Mouse (Mus musculus) E14TG2a.4 (cell line): Measurements from ENCODE around the gene Slc2a9.

Experiments
- H3K27me3 ChIP-seq: 2 replicates; pipeline ENCODE4 v1.6.1; 2014; ENCODE audit warnings: low read length, control low read depth; ENCODE audit not compliant: insufficient read depth
- H3K36me3 ChIP-seq: 2 replicates; pipeline ENCODE4 v1.6.1; 2014; ENCODE audit warnings: low read length, control low read depth; ENCODE audit not compliant: insufficient read depth
- H3K4me1 ChIP-seq: replicated peaks from 2 replicates; pipeline ENCODE4 v1.6.1; 2014; ENCODE audit warnings: low read depth, low read length, control low read depth
- H3K4me3 ChIP-seq: replicated peaks from 2 replicates; pipeline ENCODE4 v1.5.1; 2014; ENCODE audit warnings: mild to moderate bottlenecking, low read length
- H3K9me3 ChIP-seq: 2 replicates; pipeline ENCODE4 v1.6.1; 2014; ENCODE audit warnings: low read length, control low read depth
- CTCF ChIP-seq: conservative IDR thresholded peaks from 2 replicates; pipeline ENCODE4 v1.5.1; 2014; ENCODE audit warnings: low read length
- NANOG ChIP-seq: IDR thresholded peaks from 2 replicates; pipeline ENCODE4 v1.6.1; 2014; ENCODE audit warnings: borderline replicate concordance, low read length, mixed read lengths
- POU5F1 ChIP-seq: IDR thresholded peaks from 2 replicates; pipeline ENCODE4 v1.6.1; 2014; ENCODE audit warnings: low read length, borderline replicate concordance

The Slc2a9 gene

GRCm38 (mm10) chr5:38366650-38367470, 136.1 kb downstream of the Slc2a9 start:
- Histone ChIP-seq H3K9me3 (no peaks in the 10 kb centered on the region), H3K4me3 (peak overlapping the region; percentile 52), H3K36me3 (no peaks in the 10 kb centered on the region), H3K27me3 (peaks cover 31% of the 10 kb centered on the region), H3K4me1 (peaks cover 19% of the 10 kb centered on the region)
- TF ChIP-seq POU5F1 (no peak), NANOG (no peak), CTCF (no peak)

GRCm38 (mm10) chr5:38365521-38365920, 137.4 kb downstream of the Slc2a9 start:
- TF ChIP-seq NANOG (no peak), POU5F1 (no peak), CTCF (no peak)

DNA sequence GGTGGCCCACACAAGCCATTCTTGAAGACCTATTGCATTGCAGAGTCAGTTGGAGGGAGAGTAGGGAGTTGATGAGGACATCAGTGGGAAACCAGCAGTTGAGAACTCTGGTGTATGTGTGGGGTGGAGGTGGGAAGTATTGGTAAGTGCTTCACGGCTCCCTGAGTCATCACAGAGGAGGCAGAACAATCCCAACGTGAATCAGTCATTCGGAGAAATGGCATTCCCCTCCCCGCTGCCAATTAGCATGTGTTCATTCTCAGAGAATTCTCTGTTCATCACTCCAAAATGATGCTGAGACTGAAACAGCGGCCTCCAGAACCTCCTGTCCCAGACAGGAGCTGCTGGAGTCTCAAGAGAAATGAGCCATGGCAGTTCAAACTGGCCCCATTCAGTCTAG, 138.5 kb downstream of the Slc2a9 start:
- no peak for TF ChIP-seq CTCF
- TF ChIP-seq POU5F1 = no peak
- no peak for TF ChIP-seq NANOG
- H3K9me3 ChIP-seq = no peaks in the 10 kb centered on the region

More at GRCm38 (mm10) chr5:38365521-38365920, 137.4 kb downstream of the Slc2a9 start:
- Histone ChIP-seq H3K4me1 (peaks cover 19% of the 10 kb centered on the region), H3K4me3 (no peak overlapping the region), H3K36me3 (no peaks in the 10 kb centered on the region), H3K27me3 (peaks cover 31% of the 10 kb centered on the region), H3K9me3 (no peaks in the 10 kb centered on the region)

GRCm38 (mm10) chr5:38359716-38360115, 143.2 kb downstream of the Slc2a9 start:
- no peaks in the 10 kb centered on the region for H3K4me1 ChIP-seq
- no peak overlapping the region for H3K4me3 ChIP-seq
- no peaks in the 10 kb centered on the region for H3K9me3 ChIP-seq
- H3K27me3 ChIP-seq = peaks cover 16% of the 10 kb centered on the region
- H3K36me3 ChIP-seq = no peaks in the 10 kb centered on the region
- no peak for TF ChIP-seq POU5F1
- no peak for TF ChIP-seq NANOG
- no peak for TF ChIP-seq CTCF

More for the DNA sequence above, 138.5 kb downstream of the Slc2a9 start:
- no peaks in the 10 kb centered on the region for H3K36me3 ChIP-seq
- peaks cover 19% of the 10 kb centered on the region for H3K4me1 ChIP-seq
- no peak overlapping the region for H3K4me3 ChIP-seq
- peaks cover 31% of the 10 kb centered on the region for H3K27me3 ChIP-seq

DNA sequence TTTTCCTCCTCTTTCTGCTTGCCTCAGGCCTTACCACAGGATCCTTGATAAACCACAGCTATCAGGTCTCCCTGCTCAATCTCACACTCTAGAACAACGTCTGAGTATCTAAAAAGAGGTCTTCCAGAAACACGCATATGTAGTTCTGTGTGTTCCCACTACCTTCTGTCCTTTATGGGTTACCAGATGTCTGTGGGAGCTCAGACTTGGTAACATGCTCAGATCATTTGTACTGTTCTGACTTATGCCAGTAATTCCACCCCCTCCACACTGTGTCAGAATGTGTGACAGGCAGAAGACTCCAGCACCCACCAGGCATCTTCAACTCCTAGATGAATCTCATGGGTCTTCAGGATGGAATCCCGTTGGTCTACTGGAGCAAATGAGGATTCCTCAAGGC, 146.0 kb downstream of the Slc2a9 start:
- no peaks in the 10 kb centered on the region for H3K4me1 ChIP-seq
- no peaks in the 10 kb centered on the region for H3K27me3 ChIP-seq
- H3K4me3 ChIP-seq = no peak overlapping the region
- TF ChIP-seq NANOG (no peak), CTCF (no peak), POU5F1 (no peak)
- H3K9me3 ChIP-seq = no peaks in the 10 kb centered on the region
- H3K36me3 ChIP-seq = no peaks in the 10 kb centered on the region

GRCm38 (mm10) chr5:38350351-38350929, 152.5 kb downstream of the Slc2a9 start:
- Histone ChIP-seq H3K27me3 (peaks cover 12% of the 10 kb centered on the region), H3K36me3 (no peaks in the 10 kb centered on the region), H3K4me3 (no peak overlapping the region), H3K4me1 (no peaks in the 10 kb centered on the region), H3K9me3 (no peaks in the 10 kb centered on the region)
- TF ChIP-seq CTCF (no peak), NANOG (no peak), POU5F1 (no peak)

DNA sequence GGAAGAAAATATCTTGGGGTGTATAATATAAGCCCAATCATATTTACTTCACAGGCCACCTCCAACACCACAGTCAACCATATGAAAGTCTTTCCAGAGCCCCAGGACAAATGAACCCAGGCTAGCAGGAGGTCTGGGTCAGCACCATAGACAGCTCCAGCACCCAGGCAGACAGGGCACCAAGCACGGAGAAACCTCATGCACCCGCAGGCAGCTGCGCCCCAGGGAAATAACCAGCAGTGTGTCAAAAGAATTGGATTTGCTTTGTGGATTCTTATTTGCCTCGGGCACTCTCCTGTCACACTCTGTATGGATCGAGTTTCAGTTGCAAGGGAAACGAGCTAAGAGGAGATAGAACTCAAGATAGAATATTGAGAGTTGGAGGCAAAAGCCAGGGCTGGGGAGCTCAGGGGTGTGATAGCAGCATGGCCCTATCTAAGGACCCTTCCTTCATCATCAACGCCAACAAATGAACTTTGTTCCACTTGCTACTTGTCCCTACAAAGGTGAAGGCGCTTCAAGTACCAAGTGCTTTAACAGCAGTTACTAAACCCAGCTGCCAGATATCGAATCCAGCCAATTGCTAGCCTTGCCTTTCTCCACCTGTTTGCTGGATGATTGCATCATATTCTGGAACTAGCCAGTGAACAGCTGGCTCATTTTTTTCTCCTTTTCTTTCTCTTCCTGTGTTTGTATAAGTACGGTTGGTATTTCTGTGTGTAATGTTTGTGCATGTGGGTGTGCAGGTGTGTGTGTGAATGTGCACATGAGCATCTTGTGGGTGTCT, 156.1 kb downstream of the Slc2a9 start:
- no peak overlapping the region for H3K4me3 ChIP-seq
- no peaks in the 10 kb centered on the region for H3K9me3 ChIP-seq
- no peak for TF ChIP-seq NANOG
- no peak for TF ChIP-seq CTCF

GRCm38 (mm10) chr5:38343101-38343500, 159.8 kb downstream of the Slc2a9 start:
- H3K27me3 ChIP-seq = peaks cover 7% of the 10 kb centered on the region
- TF ChIP-seq NANOG = no peak
- no peak for TF ChIP-seq CTCF
- TF ChIP-seq POU5F1 = no peak
- no peaks in the 10 kb centered on the region for H3K9me3 ChIP-seq
- H3K36me3 ChIP-seq = no peaks in the 10 kb centered on the region
- H3K4me3 ChIP-seq = no peak overlapping the region
- H3K4me1 ChIP-seq = no peaks in the 10 kb centered on the region

More for the DNA sequence above, 156.1 kb downstream of the Slc2a9 start:
- H3K27me3 ChIP-seq = peaks cover 12% of the 10 kb centered on the region
- no peaks in the 10 kb centered on the region for H3K4me1 ChIP-seq
- no peaks in the 10 kb centered on the region for H3K36me3 ChIP-seq
